Mouse (Mus musculus) thymus, adult 18-20 months (tissue): Measurements from ENCODE around the gene Pkp3.

Experiments used
- DNase-seq, 2 experiments: peaks; one replicate each; pipeline ENCODE4 v3.0.0; 2022; ENCODE audit warnings: mixed read lengths in 2 of 2

Gene Pkp3

GRCm38 (mm10) chr7:141058601-141059341 is 19.2 kb upstream of the Pkp3 start:
- no peak for DNase-seq

DNA sequence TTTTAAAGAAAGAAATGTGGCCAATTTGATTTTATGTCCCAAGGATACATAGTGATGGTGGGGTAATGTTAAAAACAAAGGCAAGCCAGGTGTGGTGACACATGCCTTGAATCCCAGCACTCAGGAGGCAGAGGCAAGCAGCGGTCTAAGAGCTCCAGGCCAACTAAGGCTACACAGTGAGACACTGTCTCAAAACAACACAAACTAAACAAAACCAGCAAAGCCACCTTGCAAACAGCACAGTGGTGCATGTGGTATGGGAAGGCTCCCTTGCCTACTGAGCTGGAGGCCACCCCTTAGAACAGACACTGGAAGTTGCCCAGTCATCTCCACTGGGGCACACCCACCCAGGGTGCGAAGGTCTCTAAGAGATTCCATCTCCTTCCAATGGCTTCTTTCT is 18.1 kb upstream of the Pkp3 start:
- DNase-seq, result no peak

- DNase-seq, result no peak
Measured at GRCm38 (mm10) chr7:141060426-141061242, 17.4 kb upstream of the Pkp3 start, which contains the start of gene B4galnt4. TSS of gene B4galnt4 (plus strand) at chr7:141061104.

DNA sequence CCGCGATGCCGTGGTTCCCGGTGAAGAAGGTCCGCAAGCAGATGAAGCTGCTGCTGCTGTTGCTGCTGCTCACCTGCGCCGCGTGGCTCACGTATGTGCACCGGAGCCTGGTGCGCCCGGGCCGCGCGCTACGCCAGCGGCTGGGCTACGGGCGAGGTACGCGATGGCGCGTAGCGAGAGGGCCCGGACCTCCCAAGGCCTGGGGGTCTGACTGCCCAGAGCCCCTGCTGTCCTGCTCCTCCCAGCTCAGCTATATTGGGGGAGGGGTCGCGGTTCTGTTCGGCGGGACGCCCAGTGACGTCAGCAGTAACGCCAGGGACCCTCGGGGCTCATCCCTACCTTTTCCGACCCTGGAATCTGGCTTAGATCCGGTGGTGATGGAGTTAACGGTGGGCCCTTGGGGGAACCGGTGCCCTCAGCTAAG is 16.7 kb upstream of the Pkp3 start:
- DNase-seq, result no peak

- DNase-seq, result no peak
Measured at GRCm38 (mm10) chr7:141062525-141062924, 15.5 kb upstream of the Pkp3 start.

GRCm38 (mm10) chr7:141063353-141063752 is 14.7 kb upstream of the Pkp3 start:
- no peak for DNase-seq

DNA sequence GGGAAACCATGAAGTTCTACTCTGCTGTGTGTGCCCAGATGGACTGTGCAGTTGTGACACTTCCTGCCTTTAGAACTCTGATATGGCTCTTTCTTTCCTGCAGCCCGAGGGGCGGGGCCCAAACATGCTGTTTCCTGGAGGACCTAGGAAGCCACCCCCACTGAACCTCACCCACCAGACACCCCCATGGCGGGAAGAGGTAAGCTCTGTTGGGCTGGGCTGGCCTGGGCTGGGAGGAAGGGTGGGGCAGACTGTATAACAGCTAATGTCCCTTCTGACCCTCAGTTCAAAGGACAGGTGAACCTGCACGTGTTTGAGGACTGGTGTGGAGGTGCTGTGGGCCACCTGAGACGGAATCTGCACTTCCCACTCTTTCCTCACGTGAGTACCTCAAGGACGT is 13.8 kb upstream of the Pkp3 start:
- no peak for DNase-seq

GRCm38 (mm10) chr7:141064576-141064975 is 13.4 kb upstream of the Pkp3 start:
- DNase-seq, result no peak

- DNase-seq, result no peak
Measured at GRCm38 (mm10) chr7:141068351-141068750, 9.7 kb upstream of the Pkp3 start.

- DNase-seq, result peak; percentile 45 to 54
Measured at GRCm38 (mm10) chr7:141070058-141070862, 7.8 kb upstream of the Pkp3 start.

DNA sequence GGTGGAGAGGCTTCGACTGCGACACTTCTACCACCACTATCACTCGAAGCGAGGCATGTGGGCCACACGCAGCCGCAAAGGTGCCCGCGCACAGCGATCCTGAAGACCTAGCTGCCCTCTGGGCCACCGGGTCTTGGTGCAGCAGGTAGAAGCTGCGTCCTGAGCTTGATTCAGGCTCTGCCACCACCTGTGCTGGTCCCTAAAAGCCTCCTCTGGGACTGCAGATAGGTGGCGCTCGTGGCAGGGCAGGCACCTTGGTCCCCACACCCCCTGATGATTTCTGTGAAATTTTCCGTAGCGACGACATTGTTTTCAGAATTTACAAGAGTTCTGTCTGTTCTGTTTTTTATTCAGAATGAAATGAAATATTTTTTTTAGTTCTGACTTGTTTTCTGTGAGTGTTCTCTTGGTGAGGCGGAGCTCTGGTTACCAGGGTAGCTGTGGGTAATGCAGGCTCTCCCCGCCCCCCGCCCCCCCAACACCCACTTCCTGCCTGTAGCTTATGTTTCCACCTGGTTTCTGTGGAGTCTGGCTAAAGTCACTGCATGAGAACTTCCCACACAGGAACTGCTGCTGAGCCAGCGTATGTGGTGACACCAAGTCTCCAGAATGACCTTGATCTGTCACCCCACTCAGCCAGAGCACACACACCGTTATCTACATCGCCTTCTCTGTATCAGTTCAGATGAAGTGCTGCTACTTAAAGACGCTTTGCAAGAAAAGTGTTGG is 5.8 kb upstream of the Pkp3 start:
- DNase-seq, result peak; percentile 54 to 70

- DNase-seq, result no peak
Measured at GRCm38 (mm10) chr7:141073782-141074181, 4.2 kb upstream of the Pkp3 start.

DNA sequence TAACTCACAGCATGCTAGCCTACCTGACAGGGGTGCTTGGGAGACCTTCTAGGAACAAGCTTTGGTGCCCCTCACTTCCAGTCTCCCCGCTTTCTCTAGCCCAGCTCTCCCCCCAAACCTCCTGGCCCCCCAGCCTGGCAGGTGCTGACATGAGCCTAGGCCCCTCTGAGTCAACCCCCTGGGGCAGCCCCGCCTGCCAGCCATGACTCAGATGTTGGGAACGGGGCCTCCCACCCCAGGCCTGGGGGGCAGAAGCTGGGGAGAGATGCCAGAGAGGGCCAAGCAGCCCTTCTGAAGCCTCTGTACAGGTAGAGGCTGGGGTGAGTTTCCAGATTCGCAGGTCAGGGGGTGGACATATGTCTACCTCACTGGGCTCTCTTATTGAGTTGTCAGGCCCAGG is 858 bp downstream of the Pkp3 start:
- no peak for DNase-seq

DNA sequence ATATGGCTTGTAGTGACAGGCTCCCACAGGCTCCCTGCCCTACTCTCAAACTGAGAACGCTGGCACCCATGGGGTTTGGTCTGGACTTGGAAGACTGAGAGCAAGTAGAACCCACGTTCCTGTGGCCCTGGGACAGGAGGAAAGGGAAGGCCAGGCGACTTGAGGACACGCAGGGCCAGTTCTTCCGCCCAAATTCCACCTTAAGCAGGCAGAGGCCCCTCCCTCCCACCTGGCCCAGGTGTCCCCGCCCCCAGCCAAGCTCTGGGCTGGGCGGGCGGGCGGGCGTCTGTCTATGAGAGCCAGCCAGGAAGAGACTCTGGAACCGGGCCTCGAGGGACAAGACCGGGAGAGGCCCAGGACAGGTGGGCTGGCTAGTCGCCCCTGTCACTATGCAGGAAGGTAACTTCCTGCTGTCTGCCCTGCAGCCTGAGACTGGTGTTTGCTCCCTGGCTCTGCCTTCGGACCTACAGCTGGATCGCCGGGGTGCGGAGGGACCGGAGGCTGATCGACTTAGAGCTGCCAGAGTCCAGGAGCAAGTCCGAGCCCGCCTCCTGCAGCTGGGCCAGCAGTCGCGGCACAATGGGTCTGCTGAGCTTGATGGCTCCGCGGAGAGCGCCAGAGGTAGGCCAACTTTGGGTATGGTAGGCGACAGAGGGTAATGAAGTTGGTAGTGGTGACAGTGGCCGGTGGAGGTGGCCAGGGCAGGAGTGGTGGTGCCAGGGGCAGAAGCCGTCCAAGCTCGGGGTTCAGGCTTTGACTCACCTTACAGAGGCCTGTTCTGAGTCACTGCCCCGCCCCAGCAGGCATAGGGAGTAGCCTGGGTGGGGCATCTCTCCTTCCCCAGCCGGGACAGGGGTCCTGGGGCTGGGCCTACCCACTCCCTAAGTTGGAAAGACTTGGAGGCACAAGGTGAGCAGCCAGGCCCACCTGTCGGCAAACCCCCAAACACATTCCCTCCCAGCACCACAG is 1.7 kb downstream of the Pkp3 start:
- DNase-seq, result no peak

- DNase-seq, result peak in 1 of 2 experiments; percentile 65
Measured at GRCm38 (mm10) chr7:141087894-141088293, 9.9 kb downstream of the Pkp3 start.

- DNase-seq, result peak in 1 of 2 experiments; percentile 31
Measured at GRCm38 (mm10) chr7:141088473-141088872, 10.5 kb downstream of the Pkp3 start.

GRCm38 (mm10) chr7:141090228-141090627 is 12.2 kb downstream of the Pkp3 start:
- no peak for DNase-seq

- peak; percentile 77 to 83 for DNase-seq
Measured at GRCm38 (mm10) chr7:141092051-141092735, 14.2 kb downstream of the Pkp3 start.

- no peak for DNase-seq
Measured at GRCm38 (mm10) chr7:141093950-141094349, 15.9 kb downstream of the Pkp3 start.

DNA sequence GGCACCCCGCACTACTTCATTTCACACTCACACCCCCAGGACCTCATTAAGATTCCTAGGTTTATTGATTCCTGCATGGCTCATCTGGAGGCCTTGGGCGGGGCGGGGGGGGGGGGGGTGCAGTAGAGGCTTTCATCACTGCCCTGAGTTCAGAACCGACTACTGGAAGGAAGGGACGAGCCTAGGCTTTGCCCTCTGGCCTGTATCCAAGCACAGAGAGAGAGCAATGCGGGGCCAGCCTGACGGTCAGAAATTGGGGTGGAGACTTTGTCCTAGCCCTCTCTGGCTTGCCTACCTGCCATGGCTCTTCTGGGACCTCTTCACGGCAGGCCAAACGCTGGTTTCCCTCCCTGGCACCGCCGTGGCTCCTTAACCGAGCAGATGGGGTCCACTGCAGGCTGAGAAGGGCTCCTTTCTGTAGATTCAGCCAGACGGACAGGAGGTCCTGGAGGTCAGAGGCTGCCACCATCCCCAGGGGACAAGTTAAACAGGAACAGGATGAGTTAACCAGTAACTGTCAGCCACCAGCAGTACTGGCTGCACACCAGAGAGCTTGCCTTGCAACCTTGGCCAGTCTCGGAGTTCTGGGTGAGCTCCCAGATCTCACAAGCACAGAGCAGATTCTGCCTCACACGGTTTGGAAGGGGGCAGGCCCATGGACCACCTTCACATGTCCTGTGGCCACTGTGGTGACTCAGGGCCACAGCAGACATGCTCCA is 16.6 kb downstream of the Pkp3 start:
- DNase-seq, result no peak
